Mouse (Mus musculus): ENCODE results near the gene Olfr1251. TPM values are rescaled to one million over a fixed set of nuclear protein-coding genes. Genes with fewer than 3 reads are reported as not detected.
"Not testable (repeated sequence)": the region's sequence is repeated elsewhere in the genome, so short reads cannot be mapped to it uniquely, and the experiment has no call there.

The Olfr1251 gene
- total RNA-seq (2015; ENCODE audit: low replicate concordance) (not detected in 2 replicates), total RNA-seq (2017; ENCODE audit: low replicate concordance) (not detected in 2 replicates)

- no peak for ATAC-seq (replicated peaks; ENCODE audit: low FRiP score, poor library complexity, severe bottlenecking)
Observed at GRCm38 (mm10) chr2:89671836-89672235, at the start of gene Olfr1251. Gene Olfr1251 (minus strand): TSS chr2:89671936.

GRCm38 (mm10) chr2:89691980-89692379 is 20.2 kb upstream of the Olfr1251 start:
- no peak for ATAC-seq (replicated peaks; ENCODE audit: low FRiP score, poor library complexity, severe bottlenecking)

- no peak for ATAC-seq (replicated peaks; ENCODE audit: low FRiP score, poor library complexity, severe bottlenecking)
Observed at GRCm38 (mm10) chr2:89661367-89661766, 10.4 kb downstream of the Olfr1251 start, which contains the start of gene Olfr1250. Gene Olfr1250 (minus strand): TSS chr2:89661467.

- no peak for ATAC-seq (replicated peaks; ENCODE audit: low FRiP score, poor library complexity, severe bottlenecking)
Observed at GRCm38 (mm10) chr2:89634883-89635282, 36.9 kb downstream of the Olfr1251 start, which contains the start of gene Olfr1249. Gene Olfr1249 (minus strand): TSS chr2:89634983.

GRCm38 (mm10) chr2:89618145-89618544 is 53.6 kb downstream of the Olfr1251 start, which contains the start of gene Olfr1248:
Gene Olfr1248 (minus strand): TSS chr2:89618245.
- ATAC-seq (replicated peaks; ENCODE audit: low FRiP score, poor library complexity, severe bottlenecking), result not testable (repeated sequence)

Other genes starting within 250 kb of the Olfr1251 start
- not detected in 2 replicates for gene Olfr1240, start 228.9 kb downstream of the Olfr1251 start, total RNA-seq (2015; ENCODE audit: low replicate concordance)
- gene Olfr1240, start 228.9 kb downstream of the Olfr1251 start, total RNA-seq (2017; ENCODE audit: low replicate concordance), result not detected in 2 replicates
- not detected in 2 replicates for gene Olfr1241, start 184.8 kb downstream of the Olfr1251 start, total RNA-seq (2015; ENCODE audit: low replicate concordance)
- gene Olfr1241, start 184.8 kb downstream of the Olfr1251 start, total RNA-seq (2017; ENCODE audit: low replicate concordance), result not detected in 2 replicates
- not detected in 2 replicates for gene Olfr1242, start 173.6 kb downstream of the Olfr1251 start, total RNA-seq (2015; ENCODE audit: low replicate concordance)
- not detected in 2 replicates for gene Olfr1242, start 173.6 kb downstream of the Olfr1251 start, total RNA-seq (2017; ENCODE audit: low replicate concordance)
- not detected in 2 replicates for gene Olfr1243, start 140.4 kb downstream of the Olfr1251 start, total RNA-seq (2015; ENCODE audit: low replicate concordance)
- not detected in 2 replicates for gene Olfr1243, start 140.4 kb downstream of the Olfr1251 start, total RNA-seq (2017; ENCODE audit: low replicate concordance)
- gene Olfr1245, start 93.5 kb downstream of the Olfr1251 start, total RNA-seq (2015; ENCODE audit: low replicate concordance), result not detected in 2 replicates
- gene Olfr1245, start 93.5 kb downstream of the Olfr1251 start, total RNA-seq (2017; ENCODE audit: low replicate concordance), result not detected in 2 replicates
- gene Olfr1246, start 78.8 kb downstream of the Olfr1251 start, total RNA-seq (2015; ENCODE audit: low replicate concordance), result not detected in 2 replicates
- gene Olfr1246, start 78.8 kb downstream of the Olfr1251 start, total RNA-seq (2017; ENCODE audit: low replicate concordance), result not detected in 2 replicates
- gene Olfr1247, start 57.8 kb downstream of the Olfr1251 start, total RNA-seq (2015; ENCODE audit: low replicate concordance), result not detected in 2 replicates
- not detected in 2 replicates for gene Olfr1247, start 57.8 kb downstream of the Olfr1251 start, total RNA-seq (2017; ENCODE audit: low replicate concordance)
- not detected in 2 replicates for gene Olfr1248, start 53.7 kb downstream of the Olfr1251 start, total RNA-seq (2015; ENCODE audit: low replicate concordance)
- not detected in 2 replicates for gene Olfr1248, start 53.7 kb downstream of the Olfr1251 start, total RNA-seq (2017; ENCODE audit: low replicate concordance)
- not detected in 2 replicates for gene Olfr1249, start 37.0 kb downstream of the Olfr1251 start, total RNA-seq (2015; ENCODE audit: low replicate concordance)
- not detected in 2 replicates for gene Olfr1249, start 37.0 kb downstream of the Olfr1251 start, total RNA-seq (2017; ENCODE audit: low replicate concordance)
- gene Olfr1250, start 10.5 kb downstream of the Olfr1251 start, total RNA-seq (2015; ENCODE audit: low replicate concordance), result not detected in 2 replicates
- not detected in 2 replicates for gene Olfr1250, start 10.5 kb downstream of the Olfr1251 start, total RNA-seq (2017; ENCODE audit: low replicate concordance)
- not detected in 2 replicates for gene Olfr1252, start 53.1 kb upstream of the Olfr1251 start, total RNA-seq (2015; ENCODE audit: low replicate concordance)
- gene Olfr1252, start 53.1 kb upstream of the Olfr1251 start, total RNA-seq (2017; ENCODE audit: low replicate concordance), result not detected in 2 replicates
- gene Olfr1253, start 85.2 kb upstream of the Olfr1251 start, total RNA-seq (2015; ENCODE audit: low replicate concordance), result not detected in 2 replicates
- not detected in 2 replicates for gene Olfr1253, start 85.2 kb upstream of the Olfr1251 start, total RNA-seq (2017; ENCODE audit: low replicate concordance)
- gene Olfr1254, start 121.7 kb upstream of the Olfr1251 start, total RNA-seq (2015; ENCODE audit: low replicate concordance), result not detected in 2 replicates
- gene Olfr1254, start 121.7 kb upstream of the Olfr1251 start, total RNA-seq (2017; ENCODE audit: low replicate concordance), result not detected in 2 replicates
- gene Olfr1255, start 140.1 kb upstream of the Olfr1251 start, total RNA-seq (2015; ENCODE audit: low replicate concordance), result not detected in 2 replicates
- gene Olfr1255, start 140.1 kb upstream of the Olfr1251 start, total RNA-seq (2017; ENCODE audit: low replicate concordance), result not detected in 2 replicates
- not detected in 2 replicates for gene Olfr1256, start 169.6 kb upstream of the Olfr1251 start, total RNA-seq (2015; ENCODE audit: low replicate concordance)
- not detected in 2 replicates for gene Olfr1256, start 169.6 kb upstream of the Olfr1251 start, total RNA-seq (2017; ENCODE audit: low replicate concordance)
- gene Olfr48, start 176.3 kb upstream of the Olfr1251 start, total RNA-seq (2015; ENCODE audit: low replicate concordance), result not detected in 2 replicates
- not detected in 2 replicates for gene Olfr48, start 176.3 kb upstream of the Olfr1251 start, total RNA-seq (2017; ENCODE audit: low replicate concordance)
- not detected in 2 replicates for gene Olfr1257, start 206.5 kb upstream of the Olfr1251 start, total RNA-seq (2015; ENCODE audit: low replicate concordance)
- not detected in 2 replicates for gene Olfr1257, start 206.5 kb upstream of the Olfr1251 start, total RNA-seq (2017; ENCODE audit: low replicate concordance)